Mouse (Mus musculus) MEL (cell line): ENCODE measurements at regions not wholly inside any gene's neighbourhood (a gene's known extent, or its start where the extent isn't known, plus 50 kb on each side); places are given as distances from the start of the nearest gene placed in this dataset.

ENCODE experiments used
- DNase-seq: peaks from one replicate; pipeline ENCODE4 v3.0.0; 2011; ENCODE audit warnings: low read depth, low spot score
- H3K27ac ChIP-seq: 2 replicates; pipeline ENCODE4 v1.5.1; 2012; ENCODE audit warnings: low read depth, mild to moderate bottlenecking, control low read depth, low read length, moderate library complexity; ENCODE audit not compliant: control insufficient read depth
- H3K27me3 ChIP-seq, 2 experiments: fragments of 150-350 bp in 1 of 2; sonication (generic) in 1 of 2; 2 replicates each; pipeline ENCODE4 v1.6.1; 2012; ENCODE audit warnings: low read length in 2 of 2, mild to moderate bottlenecking in 2 of 2, improper control_type of control experiment in 1 of 2, moderate library complexity in 1 of 2; ENCODE audit not compliant: insufficient read depth in 2 of 2, control insufficient read depth in 1 of 2
- H3K36me3 ChIP-seq, 2 experiments: 2 replicates each; pipeline ENCODE4 v1.6.1; 2012 to 2014; ENCODE audit warnings: low read length in 2 of 2, improper control_type of control experiment in 1 of 2, inconsistent platforms in 1 of 2, mild to moderate bottlenecking in 1 of 2; ENCODE audit not compliant: insufficient read depth in 2 of 2, control insufficient read depth in 1 of 2
- H3K4me1 ChIP-seq, 2 experiments: fragments of 150-350 bp in 1 of 2; sonication (generic) in 1 of 2; 2 replicates each; pipeline ENCODE4 v1.6.1; 2012; ENCODE audit warnings: low read length in 2 of 2, improper control_type of control experiment in 1 of 2, mild to moderate bottlenecking in 1 of 2; ENCODE audit not compliant: insufficient read depth in 2 of 2, control insufficient read depth in 1 of 2
- H3K4me3 ChIP-seq, 2 experiments: fragments of 150-350 bp in 1 of 2; sonication (generic) in 1 of 2; 2 replicates each; pipeline ENCODE4 v1.5.1; 2012; ENCODE audit warnings: low read depth in 2 of 2, low read length in 2 of 2, mild to moderate bottlenecking in 2 of 2, moderate library complexity in 2 of 2, control low read depth in 1 of 2, improper control_type of control experiment in 1 of 2; ENCODE audit not compliant: control insufficient read depth in 1 of 2, insufficient read depth in 1 of 2
- H3K79me2 ChIP-seq: 2 replicates; pipeline ENCODE4 v1.6.1; 2012; ENCODE audit warnings: mild to moderate bottlenecking, low read length, moderate library complexity; ENCODE audit not compliant: control insufficient read depth, poor library complexity, insufficient read depth
- H3K9ac ChIP-seq: 2 replicates; pipeline ENCODE4 v1.6.1; 2012; ENCODE audit warnings: low read depth, mild to moderate bottlenecking, control low read depth, low read length, moderate library complexity; ENCODE audit not compliant: control insufficient read depth, poor library complexity, severe bottlenecking
- H3K9me3 ChIP-seq: fragments of 150-350 bp; sonication (generic); replicated peaks from 2 replicates; pipeline ENCODE4 v1.6.1; 2012; ENCODE audit warnings: mild to moderate bottlenecking, low read length, improper control_type of control experiment, moderate library complexity; ENCODE audit not compliant: insufficient read depth
- BHLHE40 ChIP-seq: IDR thresholded peaks from 2 replicates; pipeline ENCODE4 v1.6.1; 2012; ENCODE audit warnings: low read depth, mild to moderate bottlenecking, inconsistent platforms, low read length, improper control_type of control experiment, borderline replicate concordance
- CHD2 ChIP-seq: IDR thresholded peaks from 2 replicates; pipeline ENCODE4 v1.6.1; 2011; ENCODE audit warnings: low read length, improper control_type of control experiment
- E2F4 ChIP-seq: IDR thresholded peaks from 2 replicates; pipeline ENCODE4 v1.6.1; 2011; ENCODE audit warnings: low read depth, low read length, improper control_type of control experiment, borderline replicate concordance
- EP300 ChIP-seq, 2 experiments: IDR thresholded peaks; 2 replicates each; pipeline ENCODE4 v1.6.1; 2011; ENCODE audit warnings: improper control_type of control experiment in 2 of 2, low read length in 2 of 2, low read depth in 1 of 2, mild to moderate bottlenecking in 1 of 2
- GATA1 ChIP-seq: IDR thresholded peaks from 2 replicates; pipeline ENCODE4 v1.6.1; 2011; ENCODE audit warnings: low read depth, low read length, improper control_type of control experiment
- KAT2A ChIP-seq: conservative IDR thresholded peaks from 2 replicates; pipeline ENCODE4 v1.6.1; 2012; ENCODE audit warnings: low read depth, low read length, improper control_type of control experiment, inconsistent platforms
- MAZ ChIP-seq: IDR thresholded peaks from 2 replicates; pipeline ENCODE4 v1.6.1; 2012; ENCODE audit warnings: low read depth, mild to moderate bottlenecking, inconsistent platforms, low read length, improper control_type of control experiment
- MYC ChIP-seq: IDR thresholded peaks from 2 replicates; pipeline ENCODE4 v1.6.1; 2011; ENCODE audit warnings: low read depth, mild to moderate bottlenecking, low read length, improper control_type of control experiment, moderate library complexity
- NELFE ChIP-seq: IDR thresholded peaks from 2 replicates; pipeline ENCODE4 v1.6.1; 2011; ENCODE audit warnings: low read depth, low read length, improper control_type of control experiment
- NRF1 ChIP-seq: IDR thresholded peaks from 2 replicates; pipeline ENCODE4 v1.6.1; 2014; ENCODE audit warnings: low read depth, mild to moderate bottlenecking, inconsistent platforms, low read length, improper control_type of control experiment, moderate library complexity; ENCODE audit not compliant: poor library complexity, insufficient read depth, severe bottlenecking
- POLR2AphosphoS2 ChIP-seq: IDR thresholded peaks from 2 replicates; pipeline ENCODE4 v1.6.1; 2011; ENCODE audit warnings: low read length, improper control_type of control experiment
- TAL1 ChIP-seq: IDR thresholded peaks from 2 replicates; pipeline ENCODE4 v1.6.1; 2012; ENCODE audit warnings: mild to moderate bottlenecking, inconsistent platforms, low read length, moderate library complexity, mixed read lengths
- TBP ChIP-seq: IDR thresholded peaks from 2 replicates; pipeline ENCODE4 v1.8.0; 2011; ENCODE audit warnings: low read depth, low read length, improper control_type of control experiment
- TCF12 ChIP-seq: IDR thresholded peaks from 2 replicates; pipeline ENCODE4 v1.6.1; 2014; ENCODE audit warnings: low read depth, mild to moderate bottlenecking, inconsistent platforms, low read length, improper control_type of control experiment, moderate library complexity
- USF1 ChIP-seq: IDR thresholded peaks from 2 replicates; pipeline ENCODE4 v1.6.1; 2014; ENCODE audit warnings: low read depth, mild to moderate bottlenecking, inconsistent platforms, low read length, improper control_type of control experiment, moderate library complexity
- USF2 ChIP-seq, 2 experiments: IDR thresholded peaks; 2 replicates each; pipeline ENCODE4 v1.6.1; 2011 to 2012; ENCODE audit warnings: improper control_type of control experiment in 2 of 2, low read length in 2 of 2, borderline replicate concordance in 1 of 2, inconsistent platforms in 1 of 2, low read depth in 1 of 2, mild to moderate bottlenecking in 1 of 2; ENCODE audit not compliant: insufficient read depth in 1 of 2
- ZC3H11A ChIP-seq: IDR thresholded peaks from 2 replicates; pipeline ENCODE4 v1.6.1; 2012; ENCODE audit warnings: low read depth, mild to moderate bottlenecking, inconsistent platforms, low read length, improper control_type of control experiment
- ZKSCAN1 ChIP-seq: IDR thresholded peaks from 2 replicates; pipeline ENCODE4 v1.6.1; 2012; ENCODE audit warnings: low read depth, mild to moderate bottlenecking, inconsistent platforms, low read length, improper control_type of control experiment, moderate library complexity

DNA sequence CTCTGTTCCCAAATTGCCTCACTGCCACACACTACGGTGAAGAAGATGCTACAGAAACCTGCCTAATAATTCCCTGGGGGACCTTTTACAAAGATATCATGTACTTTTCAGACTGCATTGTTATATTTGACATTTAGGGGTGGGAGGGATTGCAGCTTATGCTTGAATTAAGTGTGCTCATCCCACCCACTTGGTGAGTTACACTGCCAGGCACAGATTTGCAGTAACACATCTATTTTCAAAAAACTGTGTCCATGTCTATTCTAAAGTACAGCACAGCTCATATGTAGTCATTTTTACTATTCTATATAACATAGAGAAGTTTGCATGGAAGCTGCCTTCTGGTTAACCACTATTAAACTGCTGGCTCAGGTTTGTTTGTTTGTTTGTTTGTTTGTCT, 404.3 kb upstream of the Xrcc4 start:
- Histone ChIP-seq H3K27me3 (no peaks in the 10 kb centered on the region), H3K4me3 (no peak overlapping the region), H3K9ac (no peak overlapping the region), H3K79me2 (no peaks in the 10 kb centered on the region), H3K4me1 (no peaks in the 10 kb centered on the region), H3K27ac (no peak overlapping the region), H3K9me3 (no peaks in the 10 kb centered on the region), H3K36me3 (no peaks in the 10 kb centered on the region)
- no peak for TF ChIP-seq BHLHE40
- TF ChIP-seq TAL1: no peak
- TF ChIP-seq ZC3H11A: no peak
- TF ChIP-seq NRF1: no peak
- TF ChIP-seq GATA1: no peak
- TF ChIP-seq NELFE: no peak
- TF ChIP-seq E2F4: no peak
- TF ChIP-seq USF1: no peak
- no peak for TF ChIP-seq EP300 (IDR thresholded peaks at IDR 0.05; ENCODE audit: low read depth in 1 of 2, low read length in 2 of 2)
- no peak for TF ChIP-seq ZKSCAN1
- TF ChIP-seq CHD2: no peak
- TF ChIP-seq MYC: no peak
- TF ChIP-seq TCF12: no peak
- TF ChIP-seq TBP: no peak
- no peak for TF ChIP-seq USF2 (IDR thresholded peaks at IDR 0.05; ENCODE audit: borderline replicate concordance in 1 of 2, insufficient read depth in 1 of 2, low read depth in 1 of 2, low read length in 2 of 2)
- TF ChIP-seq MAZ: no peak
- no peak for TF ChIP-seq KAT2A
- DNase-seq: no peak

DNA sequence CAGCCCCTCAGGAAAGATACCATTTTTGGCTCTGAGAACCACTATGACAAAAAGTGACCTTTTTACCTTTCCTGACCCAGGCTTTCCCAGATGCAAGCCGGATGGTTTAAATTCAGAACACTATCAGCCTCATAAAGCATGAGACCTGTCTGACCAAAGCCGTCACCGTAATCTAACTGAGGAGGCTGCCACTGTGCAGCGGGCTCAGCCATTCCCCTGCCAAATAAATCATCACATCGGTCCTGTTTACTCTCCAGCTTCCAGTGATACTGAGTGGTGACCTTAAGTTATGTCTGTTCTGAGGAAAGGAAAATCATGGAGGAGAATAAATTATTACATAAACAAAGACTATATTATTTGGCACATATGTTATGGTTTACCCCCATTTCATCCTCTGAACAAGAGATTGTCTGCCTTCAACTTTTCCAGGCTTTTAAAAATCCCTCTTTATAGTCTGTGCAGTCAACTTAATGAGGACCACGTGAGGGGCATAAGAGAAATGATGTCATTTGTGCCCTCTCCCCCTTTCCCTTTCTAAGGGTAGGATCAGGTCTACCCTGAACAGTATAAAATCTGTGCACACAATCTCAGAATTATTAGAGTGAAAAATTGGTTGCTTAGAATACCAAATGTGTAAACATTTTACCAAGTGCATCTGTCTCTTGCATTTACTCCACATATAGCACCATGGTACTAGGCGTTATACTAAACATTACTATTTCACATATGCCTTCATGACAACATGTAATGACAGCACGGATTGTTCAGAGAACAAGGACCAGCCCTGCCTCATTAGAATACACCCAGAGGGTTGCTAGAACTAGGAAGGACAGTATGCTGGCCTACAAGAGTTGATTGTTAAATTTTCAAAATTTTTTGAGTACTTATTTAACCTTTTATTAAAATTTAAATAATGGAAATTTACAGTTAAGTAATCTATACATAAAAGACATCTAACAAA, 401.9 kb upstream of the Xrcc4 start:
- H3K9me3 ChIP-seq: no peaks in the 10 kb centered on the region
- no peaks in the 10 kb centered on the region for H3K4me1 ChIP-seq
- no peak overlapping the region for H3K27ac ChIP-seq
- H3K9ac ChIP-seq: no peak overlapping the region
- no peaks in the 10 kb centered on the region for H3K79me2 ChIP-seq
- no peak for DNase-seq
- no peak for TF ChIP-seq POLR2AphosphoS2
- TF ChIP-seq, all 39 proteins: peak for 0
- H3K36me3 ChIP-seq: no peaks in the 10 kb centered on the region
- no peaks in the 10 kb centered on the region for H3K27me3 ChIP-seq
- no peak overlapping the region for H3K4me3 ChIP-seq
